Mouse (Mus musculus): ENCODE results near the gene Bckdk. TPM values are rescaled to one million over a fixed set of nuclear protein-coding genes. Genes with fewer than 3 reads are reported as not detected.

Gene Bckdk
- 16.3 TPM for polyA plus RNA-seq (2015; fragmentation: Illumina TruSeq; extraction: RNeasy Lipid Tissue Mini Kit (QIAGEN cat#74804); ENCODE audit: insufficient read depth, low replicate concordance)

DNA sequence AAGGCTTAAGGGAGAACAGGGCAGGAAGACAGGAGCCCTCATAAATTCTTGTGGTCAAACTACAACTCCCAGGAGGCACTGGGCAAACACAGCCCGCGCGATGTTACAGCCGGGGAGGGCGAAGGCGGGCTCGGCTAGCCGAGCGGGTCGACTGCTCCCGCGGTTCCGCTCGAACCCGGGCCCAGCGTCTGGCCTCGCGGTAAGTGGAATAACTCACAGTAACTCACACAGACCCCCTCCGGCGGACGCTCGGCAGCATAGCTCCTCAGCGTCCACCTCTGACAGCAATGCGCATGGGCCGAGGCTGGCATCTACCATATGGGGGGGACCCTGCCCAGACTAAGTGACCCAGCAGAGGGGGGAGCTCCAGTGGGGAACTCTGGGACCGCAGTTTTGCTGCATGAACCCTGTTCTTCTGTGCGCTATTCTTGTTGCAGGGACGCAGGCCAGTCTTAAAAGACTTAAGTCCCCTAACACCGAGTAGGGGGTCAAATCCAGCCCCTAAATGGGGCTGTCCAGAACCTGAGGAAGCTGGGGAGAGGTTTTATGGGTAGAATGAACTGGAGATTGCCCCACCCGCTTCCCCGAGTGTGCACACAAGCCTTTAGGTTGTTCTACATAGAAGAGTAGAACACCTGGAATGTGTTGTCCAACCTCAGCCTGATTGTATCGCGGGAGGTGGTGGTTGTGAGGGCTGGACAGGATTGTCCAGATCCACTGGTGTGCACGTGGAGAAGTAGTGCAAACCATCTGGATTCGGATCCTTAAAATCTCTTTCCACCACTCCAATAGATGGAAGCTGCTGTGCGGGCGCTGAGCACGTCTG lies at the start of gene Bckdk:
Gene Bckdk, plus strand, starts transcription at position 112 of the 826 bp plus-strand sequence.

GRCm38 (mm10) chr7:127876041-127876466 lies 27.8 kb upstream of the Bckdk start, which contains the start of gene Zfp646:
Gene Zfp646, plus strand, starts transcription at chr7:127876221.

DNA sequence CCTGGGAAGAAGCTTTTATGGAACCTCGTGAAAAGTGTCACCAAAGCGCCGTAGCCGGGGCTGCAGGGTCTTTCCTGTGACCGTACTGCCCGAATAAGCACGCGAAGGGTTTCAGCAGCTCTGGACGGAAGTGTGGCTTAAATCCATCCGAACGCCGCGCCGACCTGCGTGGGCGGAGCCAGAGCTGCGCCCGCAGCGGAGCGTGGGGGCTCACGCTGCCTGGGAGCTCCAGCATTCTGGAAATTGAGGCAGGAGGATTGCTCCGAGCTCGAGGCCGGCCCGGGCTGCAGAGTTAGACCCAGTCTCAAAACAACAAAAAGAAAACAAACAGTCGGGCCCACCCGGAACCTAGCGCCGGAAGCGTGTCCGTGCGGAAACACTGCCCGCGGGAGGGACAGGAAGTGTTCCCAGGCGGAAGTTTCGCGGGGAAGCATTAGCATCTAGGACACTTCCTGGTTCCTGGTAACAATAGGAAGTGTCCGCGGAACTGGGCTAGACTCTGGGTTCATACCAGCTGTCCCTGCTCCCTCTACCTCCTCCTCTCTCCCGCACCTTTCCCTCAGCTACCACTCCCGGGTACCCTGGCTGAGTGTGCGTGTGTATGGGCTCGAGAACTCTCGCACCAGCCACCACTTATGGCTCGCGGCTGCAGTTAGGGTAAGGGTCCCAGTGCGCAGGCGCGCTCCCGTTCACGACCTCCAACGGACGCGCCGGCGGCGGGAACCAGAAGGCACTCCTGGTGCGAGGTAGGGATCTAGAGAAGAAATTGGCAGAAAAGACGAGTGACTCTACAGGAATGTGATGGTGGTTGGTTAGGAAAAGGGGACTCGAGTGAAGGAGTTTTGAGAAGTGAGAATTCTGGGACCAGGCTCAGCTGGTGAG lies 27.2 kb upstream of the Bckdk start, which contains the start of gene Zfp668:
Gene Zfp668, minus strand, starts transcription at position 362 of the 882 bp plus-strand sequence.

DNA sequence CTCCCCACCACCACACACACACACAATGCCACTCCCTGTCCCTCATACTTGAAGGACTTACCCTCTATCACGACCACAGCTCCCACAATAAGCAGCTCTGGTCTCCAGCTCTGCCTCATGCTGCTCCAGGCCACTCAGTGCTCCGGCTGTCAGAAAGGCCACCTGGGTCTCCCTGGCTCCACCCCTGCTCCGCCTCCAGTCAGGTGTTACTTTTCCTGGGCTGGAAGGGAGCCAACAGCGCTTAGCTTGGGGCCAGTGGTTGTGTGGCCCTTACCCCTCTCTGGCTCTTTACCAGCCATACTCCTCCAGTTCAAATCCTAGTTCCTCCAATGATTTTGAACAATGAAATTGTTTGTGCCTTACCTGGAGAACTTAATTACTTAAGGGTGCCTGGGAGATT lies 13.1 kb upstream of the Bckdk start, which contains the start of gene Prss53:
Gene Prss53, minus strand, starts transcription at position 173 of the 400 bp plus-strand sequence.

DNA sequence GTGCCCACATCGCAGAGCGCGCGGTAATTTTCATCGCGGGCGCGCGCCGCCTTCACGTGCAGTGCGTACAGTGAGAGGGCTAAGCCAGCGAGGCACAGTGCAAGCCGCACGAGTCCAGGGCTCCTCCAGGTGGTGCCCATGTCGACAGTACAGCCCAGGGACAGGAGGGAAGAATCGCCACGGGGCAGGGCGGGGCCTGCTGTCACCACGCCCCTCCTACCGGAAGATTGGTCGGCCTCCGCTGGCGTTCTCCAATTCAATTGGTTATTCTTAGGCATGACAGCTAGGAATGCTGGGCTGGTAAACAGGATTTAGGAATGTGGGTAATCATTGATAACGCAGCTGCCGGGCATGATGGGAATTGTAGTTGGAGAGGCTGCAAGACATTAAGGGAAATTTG lies 8.4 kb upstream of the Bckdk start, which contains the start of the genes Gm21974 and Vkorc1:
Gene Gm21974, minus strand, starts transcription at position 13 of the 400 bp plus-strand sequence.
Gene Vkorc1, minus strand, starts transcription at position 176 of the 400 bp plus-strand sequence.

GRCm38 (mm10) chr7:127912190-127912871 lies 8.4 kb downstream of the Bckdk start, which contains the start of gene Kat8:
Gene Kat8, plus strand, starts transcription at chr7:127912516.

GRCm38 (mm10) chr7:127929923-127930322 lies 26.0 kb downstream of the Bckdk start, which contains the start of gene Prss8:
Gene Prss8, minus strand, starts transcription at chr7:127930104.

GRCm38 (mm10) chr7:127946470-127947023 lies 42.7 kb downstream of the Bckdk start, which contains the start of gene Prss36:
Gene Prss36, minus strand, starts transcription at chr7:127946725.

Other genes starting within 250 kb of the Bckdk start
- 8.0 TPM for gene Bcl7c, start 195.1 kb upstream of the Bckdk start, polyA plus RNA-seq (2015; fragmentation: Illumina TruSeq; extraction: RNeasy Lipid Tissue Mini Kit (QIAGEN cat#74804); ENCODE audit: insufficient read depth, low replicate concordance)
- not detected for gene Ctf1, start 191.3 kb upstream of the Bckdk start, polyA plus RNA-seq (2015; fragmentation: Illumina TruSeq; extraction: RNeasy Lipid Tissue Mini Kit (QIAGEN cat#74804); ENCODE audit: insufficient read depth, low replicate concordance)
- gene Ctf2, start 171.9 kb upstream of the Bckdk start, polyA plus RNA-seq (2015; fragmentation: Illumina TruSeq; extraction: RNeasy Lipid Tissue Mini Kit (QIAGEN cat#74804); ENCODE audit: insufficient read depth, low replicate concordance): not detected
- 6.2 TPM for gene Fbxl19, start 159.5 kb upstream of the Bckdk start, polyA plus RNA-seq (2015; fragmentation: Illumina TruSeq; extraction: RNeasy Lipid Tissue Mini Kit (QIAGEN cat#74804); ENCODE audit: insufficient read depth, low replicate concordance)
- 32.6 TPM for gene Orai3, start 134.3 kb upstream of the Bckdk start, polyA plus RNA-seq (2015; fragmentation: Illumina TruSeq; extraction: RNeasy Lipid Tissue Mini Kit (QIAGEN cat#74804); ENCODE audit: insufficient read depth, low replicate concordance)
- 28.5 TPM for gene Setd1a, start 127.4 kb upstream of the Bckdk start, polyA plus RNA-seq (2015; fragmentation: Illumina TruSeq; extraction: RNeasy Lipid Tissue Mini Kit (QIAGEN cat#74804); ENCODE audit: insufficient read depth, low replicate concordance)
- not detected for gene Gm49388, start 118.5 kb upstream of the Bckdk start, polyA plus RNA-seq (2015; fragmentation: Illumina TruSeq; extraction: RNeasy Lipid Tissue Mini Kit (QIAGEN cat#74804); ENCODE audit: insufficient read depth, low replicate concordance)
- gene Hsd3b7, start 103.5 kb upstream of the Bckdk start, polyA plus RNA-seq (2015; fragmentation: Illumina TruSeq; extraction: RNeasy Lipid Tissue Mini Kit (QIAGEN cat#74804); ENCODE audit: insufficient read depth, low replicate concordance): 14.7 TPM
- 96.9 TPM for gene Stx4a, start 79.8 kb upstream of the Bckdk start, polyA plus RNA-seq (2015; fragmentation: Illumina TruSeq; extraction: RNeasy Lipid Tissue Mini Kit (QIAGEN cat#74804); ENCODE audit: insufficient read depth, low replicate concordance)
- gene Stx1b, start 79.5 kb upstream of the Bckdk start, polyA plus RNA-seq (2015; fragmentation: Illumina TruSeq; extraction: RNeasy Lipid Tissue Mini Kit (QIAGEN cat#74804); ENCODE audit: insufficient read depth, low replicate concordance): 1.5 TPM
- gene Zfp646, start 27.9 kb upstream of the Bckdk start, polyA plus RNA-seq (2015; fragmentation: Illumina TruSeq; extraction: RNeasy Lipid Tissue Mini Kit (QIAGEN cat#74804); ENCODE audit: insufficient read depth, low replicate concordance): 37.8 TPM
- 4.0 TPM for gene Zfp668, start 27.3 kb upstream of the Bckdk start, polyA plus RNA-seq (2015; fragmentation: Illumina TruSeq; extraction: RNeasy Lipid Tissue Mini Kit (QIAGEN cat#74804); ENCODE audit: insufficient read depth, low replicate concordance)
- gene Prss53, start 13.1 kb upstream of the Bckdk start, polyA plus RNA-seq (2015; fragmentation: Illumina TruSeq; extraction: RNeasy Lipid Tissue Mini Kit (QIAGEN cat#74804); ENCODE audit: insufficient read depth, low replicate concordance): 0.25 TPM
- not detected for gene Gm21974, start 8.6 kb upstream of the Bckdk start, polyA plus RNA-seq (2015; fragmentation: Illumina TruSeq; extraction: RNeasy Lipid Tissue Mini Kit (QIAGEN cat#74804); ENCODE audit: insufficient read depth, low replicate concordance)
- 52.3 TPM for gene Vkorc1, start 8.5 kb upstream of the Bckdk start, polyA plus RNA-seq (2015; fragmentation: Illumina TruSeq; extraction: RNeasy Lipid Tissue Mini Kit (QIAGEN cat#74804); ENCODE audit: insufficient read depth, low replicate concordance)
- 55.2 TPM for gene Kat8, start 8.4 kb downstream of the Bckdk start, polyA plus RNA-seq (2015; fragmentation: Illumina TruSeq; extraction: RNeasy Lipid Tissue Mini Kit (QIAGEN cat#74804); ENCODE audit: insufficient read depth, low replicate concordance)
- gene Prss8, start 26.0 kb downstream of the Bckdk start, polyA plus RNA-seq (2015; fragmentation: Illumina TruSeq; extraction: RNeasy Lipid Tissue Mini Kit (QIAGEN cat#74804); ENCODE audit: insufficient read depth, low replicate concordance): not detected
- gene Prss36, start 42.6 kb downstream of the Bckdk start, polyA plus RNA-seq (2015; fragmentation: Illumina TruSeq; extraction: RNeasy Lipid Tissue Mini Kit (QIAGEN cat#74804); ENCODE audit: insufficient read depth, low replicate concordance): 1.6 TPM
- gene Fus, start 63.4 kb downstream of the Bckdk start, polyA plus RNA-seq (2015; fragmentation: Illumina TruSeq; extraction: RNeasy Lipid Tissue Mini Kit (QIAGEN cat#74804); ENCODE audit: insufficient read depth, low replicate concordance): 960 TPM
- gene Pycard, start 89.8 kb downstream of the Bckdk start, polyA plus RNA-seq (2015; fragmentation: Illumina TruSeq; extraction: RNeasy Lipid Tissue Mini Kit (QIAGEN cat#74804); ENCODE audit: insufficient read depth, low replicate concordance): 39.8 TPM
- 0.18 TPM for gene Trim72, start 99.9 kb downstream of the Bckdk start, polyA plus RNA-seq (2015; fragmentation: Illumina TruSeq; extraction: RNeasy Lipid Tissue Mini Kit (QIAGEN cat#74804); ENCODE audit: insufficient read depth, low replicate concordance)
- gene Itgam, start 158.6 kb downstream of the Bckdk start, polyA plus RNA-seq (2015; fragmentation: Illumina TruSeq; extraction: RNeasy Lipid Tissue Mini Kit (QIAGEN cat#74804); ENCODE audit: insufficient read depth, low replicate concordance): 22.2 TPM
- gene Gm49368, start 158.6 kb downstream of the Bckdk start, polyA plus RNA-seq (2015; fragmentation: Illumina TruSeq; extraction: RNeasy Lipid Tissue Mini Kit (QIAGEN cat#74804); ENCODE audit: insufficient read depth, low replicate concordance): 2.1 TPM
- gene Itgax, start 225.5 kb downstream of the Bckdk start, polyA plus RNA-seq (2015; fragmentation: Illumina TruSeq; extraction: RNeasy Lipid Tissue Mini Kit (QIAGEN cat#74804); ENCODE audit: insufficient read depth, low replicate concordance): 99.5 TPM

Measured in spleen, adult 10 weeks (tissue).